Mouse (Mus musculus) ovary, postnatal 14 days (tissue): ENCODE results near the gene Gm4981.
"Not testable (repeated sequence)": the region's sequence is repeated elsewhere in the genome, so short reads cannot be mapped to it uniquely, and the experiment has no call there.

ENCODE experiments used
- DNase-seq: peaks from one replicate; pipeline ENCODE4 v3.0.0; 2022; ENCODE audit warnings: low spot score

Gm4981 gene

DNA sequence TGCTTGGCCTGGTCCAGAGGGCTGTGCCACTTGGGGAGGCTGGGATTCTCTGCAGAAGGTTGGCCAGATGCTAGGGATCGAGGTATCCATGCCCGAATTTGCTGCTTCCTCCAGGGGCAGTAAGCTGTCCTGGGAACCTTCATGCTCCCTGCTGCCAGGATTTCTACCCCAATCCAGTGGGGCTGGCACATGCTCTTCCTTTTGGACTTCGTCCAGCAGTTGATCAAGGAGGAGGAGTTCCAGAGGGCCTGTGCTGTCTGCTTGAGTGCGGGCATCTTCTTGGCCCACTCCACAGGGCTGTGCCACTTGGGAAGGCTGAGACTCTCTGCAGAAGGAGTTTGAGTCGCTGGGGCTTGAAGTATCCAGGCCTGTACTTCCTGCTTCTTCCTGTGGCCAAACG lies 13.3 kb downstream of the Gm4981 start:
- DNase-seq: not testable (repeated sequence)

- DNase-seq: not testable (repeated sequence)
Measured at GRCm38 (mm10) chr10:58221571-58221970, 14.9 kb downstream of the Gm4981 start.

GRCm38 (mm10) chr10:58220726-58221125 lies 15.8 kb downstream of the Gm4981 start:
- no peak for DNase-seq

DNA sequence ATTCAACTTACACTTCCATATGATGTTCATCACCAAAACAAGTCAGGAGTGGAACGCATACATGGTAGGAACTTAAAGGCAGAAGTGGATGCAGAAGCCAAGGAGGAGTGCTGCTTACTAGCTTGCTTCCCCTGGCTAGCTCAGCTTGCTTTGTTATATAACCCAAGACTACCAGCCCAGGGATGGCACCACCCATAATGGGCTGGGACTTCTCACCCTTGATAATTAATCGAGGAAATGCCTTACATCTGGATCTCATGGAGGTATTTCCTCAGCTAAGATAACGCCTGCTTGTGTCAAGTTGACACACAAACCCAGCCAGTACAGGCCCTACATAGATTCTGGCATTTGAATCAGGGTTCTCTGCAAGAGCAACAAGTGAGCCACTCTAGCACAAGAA lies 19.1 kb downstream of the Gm4981 start:
- DNase-seq: no peak

- no peak for DNase-seq
Measured at GRCm38 (mm10) chr10:58215353-58215752, 21.1 kb downstream of the Gm4981 start.

GRCm38 (mm10) chr10:58214934-58215333 lies 21.6 kb downstream of the Gm4981 start:
- DNase-seq: no peak

- no peak for DNase-seq
Measured at GRCm38 (mm10) chr10:58214497-58214896, 22.0 kb downstream of the Gm4981 start.

DNA sequence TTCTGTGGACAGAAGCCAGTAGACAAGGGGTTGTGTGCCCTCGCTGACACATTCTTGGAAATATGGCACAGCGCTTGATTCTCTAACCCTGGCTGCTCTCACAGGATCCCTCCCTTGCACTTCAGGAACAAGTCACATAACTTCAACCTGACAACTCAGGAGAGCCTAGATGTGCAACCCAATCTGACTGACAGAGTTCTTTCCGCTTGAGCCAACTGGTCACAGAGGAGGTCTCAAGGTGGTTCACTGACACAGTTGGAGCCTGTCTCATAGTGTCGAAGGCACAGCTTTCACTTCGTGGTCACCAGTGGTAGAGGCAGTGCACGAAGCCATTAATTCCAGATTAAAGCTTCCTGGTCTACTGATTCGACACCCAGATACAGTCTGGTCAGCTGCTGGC lies 24.3 kb downstream of the Gm4981 start:
- DNase-seq: no peak

DNA sequence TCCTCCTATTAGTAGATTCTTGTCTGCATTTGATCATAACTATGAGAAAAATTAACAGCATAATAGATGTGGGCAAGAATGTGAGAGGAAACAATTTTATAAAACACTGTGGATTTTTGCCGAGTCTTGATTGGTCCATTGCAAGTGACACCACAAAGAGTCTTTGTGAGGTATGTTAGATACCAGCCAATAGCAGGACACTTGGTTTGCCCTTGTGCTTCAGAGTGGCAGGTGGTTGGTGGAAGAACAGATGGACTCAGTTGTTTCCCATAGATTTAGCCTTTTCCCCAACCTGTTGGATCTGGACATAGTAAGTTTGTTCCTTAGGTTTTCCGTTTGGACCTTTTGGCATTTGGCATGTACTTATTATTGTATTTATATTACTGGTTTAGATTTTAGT lies 25.3 kb downstream of the Gm4981 start:
- DNase-seq: no peak

DNA sequence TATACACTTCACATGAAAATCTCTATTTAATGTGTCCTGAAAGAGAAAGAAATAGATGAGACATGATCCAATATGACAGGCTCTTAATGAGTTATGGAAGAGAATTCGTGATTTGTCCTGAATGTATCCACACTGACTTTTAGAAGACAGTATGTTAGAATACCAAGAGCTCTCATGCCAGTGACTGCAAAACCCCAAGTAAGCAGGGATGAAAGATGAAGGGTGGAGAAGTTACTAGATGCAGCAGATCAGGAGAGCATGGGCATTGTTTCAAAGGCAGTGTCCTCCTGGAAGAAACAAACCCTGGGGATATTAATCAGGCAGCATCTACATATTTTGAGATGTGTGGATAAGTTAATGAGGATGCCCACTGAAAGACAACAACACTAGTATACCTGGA lies 26.0 kb downstream of the Gm4981 start:
- no peak for DNase-seq

DNA sequence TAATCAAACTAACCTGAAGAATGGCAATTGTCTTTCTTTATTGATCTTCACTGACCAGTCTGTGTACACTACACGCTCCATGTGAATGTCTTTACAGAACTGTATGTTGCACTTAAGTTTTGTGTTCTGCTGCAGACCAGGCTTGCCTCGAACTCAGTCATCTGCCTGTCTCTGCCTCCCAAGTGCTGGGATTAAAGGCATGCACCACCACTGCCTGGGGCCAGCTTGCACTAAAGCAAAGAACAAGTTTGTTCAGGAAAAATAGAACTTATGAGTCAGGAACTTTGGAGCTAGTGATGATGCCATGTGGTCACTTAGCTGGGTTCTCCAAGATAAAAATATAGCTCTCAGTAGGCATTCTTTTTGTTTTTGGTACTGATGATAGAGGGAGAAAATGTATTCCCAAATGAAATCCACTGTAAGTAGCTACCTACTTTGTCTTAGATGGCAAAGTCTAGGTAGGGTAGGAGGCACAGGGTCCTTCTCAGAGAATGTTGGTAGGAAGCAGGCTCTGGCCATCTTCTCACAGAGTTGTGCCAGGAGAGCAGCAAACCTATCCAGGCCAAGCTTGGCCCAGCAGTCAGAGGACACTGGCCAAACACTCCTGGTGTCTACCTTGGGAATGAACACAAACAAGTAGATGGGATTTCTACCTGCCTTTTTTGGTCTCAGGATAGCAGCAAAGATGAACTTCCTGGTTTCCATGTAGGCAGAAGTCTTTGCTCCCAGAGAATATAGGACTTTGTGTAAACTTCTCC lies 26.6 kb downstream of the Gm4981 start:
- DNase-seq: no peak

DNA sequence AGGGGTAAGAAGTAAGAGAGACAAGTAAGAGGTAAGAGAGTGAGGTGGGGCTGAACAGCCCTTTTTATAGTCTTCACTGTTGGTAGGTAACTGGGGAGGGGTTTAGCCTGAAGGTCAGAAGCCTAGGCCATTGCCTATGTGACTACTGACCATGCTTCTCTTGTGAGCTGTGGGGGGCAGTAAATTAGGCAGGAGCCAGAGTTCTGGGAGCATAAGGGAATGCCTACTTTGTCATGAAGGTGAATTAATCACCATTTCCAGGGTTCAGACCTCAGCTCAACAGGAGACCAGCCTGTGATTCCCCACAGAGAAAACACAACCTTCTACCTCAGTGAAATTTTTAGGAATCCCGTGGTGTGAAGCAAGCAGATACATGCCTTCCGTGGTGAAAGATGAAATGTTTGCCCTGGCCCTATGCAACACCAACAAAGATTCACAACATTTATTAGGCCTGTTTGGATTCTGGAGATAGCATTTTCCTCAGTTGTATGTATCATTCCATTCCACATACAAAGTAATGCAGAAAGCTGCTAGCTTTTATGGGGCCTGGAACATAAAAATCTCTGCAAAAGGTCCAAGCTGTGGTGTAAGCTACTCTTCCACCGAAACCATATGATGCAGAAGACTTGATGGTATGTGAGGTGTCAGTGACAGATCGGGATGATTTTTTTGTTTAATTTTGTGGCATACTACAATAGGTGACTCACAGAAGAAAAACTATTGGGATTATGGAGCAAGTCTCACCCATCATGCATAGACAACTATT lies 29.7 kb downstream of the Gm4981 start:
- no peak for DNase-seq

- DNase-seq: no peak
Measured at GRCm38 (mm10) chr10:58205986-58206385, 30.5 kb downstream of the Gm4981 start.
